In genomic region chr17:27610679-27611518, GRCm38 (mm10) we compare ENCODE assay signal across 12 mouse cellular contexts. TPM values are rescaled to one million over a fixed set of nuclear protein-coding genes. Genes with fewer than 3 reads are reported as not detected.
DNase-seq lines count a peak whose midpoint lies in the region; ATAC-seq and TF ChIP-seq lines count a peak whose summit lies in the region.
"Had no signal": no experiment of that assay in that cellular context is flagged by ENCODE, and none has a peak within 500 bp of the region (broad histone marks: within the 10 kb centered on the region; RNA-seq: fewer than 3 reads in every experiment).

No protein-coding gene starts in this region.

- no peaks in the 10 kb centered on the region for H3K27me3 ChIP-seq in liver, embryonic 12.5 days (replicated peaks)
- H3K27me3 ChIP-seq in liver, postnatal 0 days (ENCODE audit: insufficient read depth, low read length), result no peaks in the 10 kb centered on the region

- H3K4me3 ChIP-seq in gastrocnemius, adult 2 months, result no peak overlapping the region
- no peak overlapping the region for H3K4me3 ChIP-seq in liver, embryonic 12.5 days
- no peak overlapping the region for H3K4me3 ChIP-seq in liver, postnatal 0 days (ENCODE audit: low read depth, low read length)
- peak overlapping the region; percentile 4; the same call in 1 of the 2 replicates for H3K4me3 ChIP-seq in left cerebral cortex, adult 2 months

- intact Hi-C loops in gastrocnemius, adult 2 months (cut with DNase I), result no loop called here
- intact Hi-C loops in left cerebral cortex, adult 2 months (cut with DNase I), result no loop called here

- peaks cover 62% of the 10 kb centered on the region for H3K4me1 ChIP-seq in liver, embryonic 12.5 days
- peaks cover 20% of the 10 kb centered on the region for H3K4me1 ChIP-seq in liver, postnatal 0 days (ENCODE audit: insufficient read depth)

- ATAC-seq in liver, embryonic 12.5 days, result no peak
- ATAC-seq in liver, postnatal 0 days, result no peak
- no peak for ATAC-seq in cerebellum, adult (ENCODE audit: insufficient number of reproducible peaks, low FRiP score, low TSS enrichment)

- H3K36me3 ChIP-seq in liver, embryonic 12.5 days, result peaks cover 35% of the 10 kb centered on the region
- peaks cover 2% of the 10 kb centered on the region for H3K36me3 ChIP-seq in liver, postnatal 0 days (replicated peaks; ENCODE audit: insufficient read depth, low read length)

- H3K4me2 ChIP-seq in liver, embryonic 12.5 days, result peak overlapping the region; percentile 22
- no peak overlapping the region for H3K4me2 ChIP-seq in liver, postnatal 0 days (ENCODE audit: low read depth, low read length)

- H3K9me3 ChIP-seq in liver, embryonic 12.5 days (replicated peaks), result no peaks in the 10 kb centered on the region
- no peaks in the 10 kb centered on the region for H3K9me3 ChIP-seq in liver, postnatal 0 days (ENCODE audit: low read length)

- TF ChIP-seq CTCF in gastrocnemius, adult 2 months (IDR thresholded peaks at IDR 0.05), result no peak
- TF ChIP-seq CTCF in liver, postnatal 0 days (IDR thresholded peaks at IDR 0.05; ENCODE audit: low read depth), result no peak
- no peak for TF ChIP-seq CTCF in left cerebral cortex, adult 2 months (IDR thresholded peaks at IDR 0.05)

- DNase-seq in gastrocnemius, adult 2 months, result peak; percentile 49
- no peak for DNase-seq in gastrocnemius, adult 8-10 months (ENCODE audit: low spot score in 2 of 2)
- no peak for DNase-seq in liver, postnatal 0 days
- DNase-seq in left cerebral cortex, adult 2 months (ENCODE audit: extremely low spot score in 1 of 2, low spot score in 2 of 2), result peak; percentile 65 to 66
- DNase-seq in telencephalon, adult 2 months (ENCODE audit: low read depth, low spot score), result peak; percentile 93
- DNase-seq in kidney, adult 8-10 months, result no peak
- DNase-seq: spleen, adult 18-20 months had no signal

- no peak overlapping the region for H3K9ac ChIP-seq in liver, embryonic 12.5 days
- no peak overlapping the region for H3K9ac ChIP-seq in liver, postnatal 0 days (replicated peaks)

- peak overlapping the region; percentile 86 for H3K27ac ChIP-seq in gastrocnemius, adult 2 months
- H3K27ac ChIP-seq in liver, embryonic 12.5 days, result no peak overlapping the region
- H3K27ac ChIP-seq in liver, postnatal 0 days (ENCODE audit: low read depth), result no peak overlapping the region
- peak overlapping the region; percentile 76 for H3K27ac ChIP-seq in left cerebral cortex, adult 2 months

- TF ChIP-seq EP300 in liver, postnatal 0 days (IDR thresholded peaks at IDR 0.05; ENCODE audit: low read depth), result no peak

- WGBS in liver, embryonic 12.5 days (ENCODE audit: insufficient replicate concordance), result 40% methylated on average over 10 of the region's 10 CpGs
- 50% methylated on average over 10 of the region's 10 CpGs for WGBS in liver, postnatal 0 days (ENCODE audit: insufficient replicate concordance)

RNA-seq across cellular contexts. Expression of gene Nudt3, which starts 12.4 kb away (rescaled TPM):
- total RNA-seq in gastrocnemius, adult 2 months (2021), result 100 to 1,000 TPM; 222 to 261 TPM
- 100 to 1,000 TPM; 260 to 347 (median 290) TPM for total RNA-seq in gastrocnemius, adult 8-10 months (2022)
- polyA plus RNA-seq in liver, embryonic 12.5 days (2016; fragmentation: Nextera tagmentation; extraction: Ambion mirVana), result 51.2 and 53.9 TPM in 2 replicates
- 17.9 and 20.2 TPM in 2 replicates for polyA plus RNA-seq in liver, postnatal 0 days (2015; fragmentation: Nextera tagmentation; extraction: Ambion mirVana)
- 100 to 1,000 TPM; 550 to 603 TPM for total RNA-seq in left cerebral cortex, adult 2 months (2021)

RNA-seq across cellular contexts. Expression of gene RPS10-NUDT3, which starts 24.1 kb away (rescaled TPM):
- total RNA-seq in gastrocnemius, adult 2 months (2021), result 1 to 10 TPM in 1 of 2 experiments, not detected in 1; 1.4 TPM
- 1 to 10 TPM in 2 of 4 experiments, not detected in 2; 1.5 to 2.2 TPM for total RNA-seq in gastrocnemius, adult 8-10 months (2022)
- not detected in 2 replicates for polyA plus RNA-seq in liver, embryonic 12.5 days (2016; fragmentation: Nextera tagmentation; extraction: Ambion mirVana)
- polyA plus RNA-seq in liver, postnatal 0 days (2015; fragmentation: Nextera tagmentation; extraction: Ambion mirVana), result not detected in 2 replicates
- 1 to 10 TPM in 1 of 2 experiments, not detected in 1; 2.0 TPM for total RNA-seq in left cerebral cortex, adult 2 months (2021)
- total RNA-seq: adrenal gland, adult 18-20 months; hematopoietic stem cell, adult 5-6 weeks; liver, adult 2 months had no signal
- polyA plus RNA-seq: liver, adult 2 months had no signal

RNA-seq across cellular contexts. Expression of gene Rps10, which starts 25.6 kb away (rescaled TPM):
- total RNA-seq in gastrocnemius, adult 2 months (2021), result 100 to 1,000 TPM; 342 to 407 TPM
- total RNA-seq in gastrocnemius, adult 8-10 months (2022), result 100 to 1,000 TPM; 332 to 455 (median 370) TPM
- polyA plus RNA-seq in liver, embryonic 12.5 days (2016; fragmentation: Nextera tagmentation; extraction: Ambion mirVana), result 898 and 941 TPM in 2 replicates
- polyA plus RNA-seq in liver, postnatal 0 days (2015; fragmentation: Nextera tagmentation; extraction: Ambion mirVana), result 523 and 535 TPM in 2 replicates
- total RNA-seq in left cerebral cortex, adult 2 months (2021), result 100 to 1,000 TPM; 444 to 464 TPM

RNA-seq across cellular contexts. Expression of gene Pacsin1, which starts 44.4 kb away (rescaled TPM):
- under 1 TPM in 1 of 2 experiments, not detected in 1; 0.18 TPM for total RNA-seq in gastrocnemius, adult 2 months (2021)
- total RNA-seq in gastrocnemius, adult 8-10 months (2022), result under 1 TPM in 2 of 4 experiments, not detected in 2; 0.15 to 0.51 TPM
- polyA plus RNA-seq in liver, embryonic 12.5 days (2016; fragmentation: Nextera tagmentation; extraction: Ambion mirVana), result 0.20 and 0.48 TPM in 2 replicates
- 0.27 and 0.29 TPM in 2 replicates for polyA plus RNA-seq in liver, postnatal 0 days (2015; fragmentation: Nextera tagmentation; extraction: Ambion mirVana)
- 100 to 1,000 TPM; 436 to 459 TPM for total RNA-seq in left cerebral cortex, adult 2 months (2021)
- total RNA-seq: hematopoietic stem cell, adult 5-6 weeks; liver, adult 2 months had no signal

RNA-seq across cellular contexts. Expression of gene AI413582, which starts 45.3 kb away (rescaled TPM):
- total RNA-seq in gastrocnemius, adult 2 months (2021), result 1 to 10 TPM; 3.0 to 3.3 TPM
- total RNA-seq in gastrocnemius, adult 8-10 months (2022), result 1 to 10 TPM; 1.7 to 3.9 (median 2.8) TPM
- polyA plus RNA-seq in liver, embryonic 12.5 days (2016; fragmentation: Nextera tagmentation; extraction: Ambion mirVana), result 14.1 and 16.8 TPM in 2 replicates
- 15.0 and 16.7 TPM in 2 replicates for polyA plus RNA-seq in liver, postnatal 0 days (2015; fragmentation: Nextera tagmentation; extraction: Ambion mirVana)
- total RNA-seq in left cerebral cortex, adult 2 months (2021), result 10 to 100 TPM; 86.7 to 93.8 TPM

Comparison
In these comparisons a context has a peak if more than half of its experiments do, and no peak if none do; other contexts are left out.
1. DNase-seq: peak in gastrocnemius, adult 2 months (single experiment), left cerebral cortex, adult 2 months (2 of 2) and telencephalon, adult 2 months (single experiment); none in gastrocnemius, adult 8-10 months (0 of 2), liver, postnatal 0 days (single experiment) and kidney, adult 8-10 months (0 of 2).
2. H3K27ac ChIP-seq: peak in gastrocnemius, adult 2 months (single experiment) and left cerebral cortex, adult 2 months (single experiment); none in liver, embryonic 12.5 days (single experiment) and liver, postnatal 0 days (single experiment).